Mouse (Mus musculus) small intestine, adult 2 months (tissue): ENCODE measurements around the gene Mfsd12. TPM values are rescaled to one million over a fixed set of nuclear protein-coding genes. Genes with fewer than 3 reads are reported as not detected.

Experiments
- H3K27ac ChIP-seq: fragments of 200-500 bp; 2 replicates; pipeline ENCODE4 v1.5.1; 2012; ENCODE audit warnings: low read depth, low read length, control low read depth, inconsistent platforms; ENCODE audit not compliant: insufficient read depth
- H3K27me3 ChIP-seq: fragments of 200-500 bp; 2 replicates; pipeline ENCODE4 v1.6.1; 2012; ENCODE audit warnings: mild to moderate bottlenecking, moderate library complexity, low read length, inconsistent platforms; ENCODE audit not compliant: control insufficient read depth, insufficient read depth
- H3K36me3 ChIP-seq: fragments of 200-500 bp; 2 replicates; pipeline ENCODE4 v1.6.1; 2012; ENCODE audit warnings: mild to moderate bottlenecking, low read length, control low read depth, inconsistent platforms; ENCODE audit not compliant: control insufficient read depth, insufficient read depth
- H3K4me1 ChIP-seq: fragments of 200-500 bp; 2 replicates; pipeline ENCODE4 v1.6.1; 2012; ENCODE audit warnings: low read length, inconsistent platforms, mixed read lengths; ENCODE audit not compliant: control insufficient read depth, insufficient read depth, insufficient read length
- H3K4me3 ChIP-seq: fragments of 200-500 bp; 2 replicates; pipeline ENCODE4 v1.5.1; 2012; ENCODE audit warnings: low read depth, mild to moderate bottlenecking, control low read depth, inconsistent platforms, low read length, moderate library complexity
- CTCF ChIP-seq: fragments of 200-500 bp; IDR thresholded peaks from 2 replicates; pipeline ENCODE4 v1.5.1; 2012; ENCODE audit warnings: low read depth, mild to moderate bottlenecking, control low read depth, inconsistent platforms, low read length, moderate library complexity, mixed read lengths; ENCODE audit not compliant: insufficient replicate concordance, insufficient read length; ENCODE audit errors: extremely low read depth
- POLR2A ChIP-seq: fragments of 200-500 bp; IDR thresholded peaks from 2 replicates; pipeline ENCODE4 v1.6.1; 2012; ENCODE audit warnings: low read depth, mild to moderate bottlenecking, control low read depth, inconsistent platforms, low read length, moderate library complexity
- WGBS: fragments of 180-500 bp; shearing (Covaris S2); methylation state at CpG from one replicate; pipeline ENCODE4 v1.1.7; 2018; 5-methylcytosine and 5-hydroxymethylcytosine counted together
- polyA plus RNA-seq: library from polyadenylated mRNA; depleted of rRNA; stranded (reverse); fragments of >200 nt; gene quantifications from 2 replicates; pipeline ENCODE4 v1.2.3, GENCODE M21; 2012

Mfsd12 gene
- polyA plus RNA-seq, 1 experiment: 22.7 TPM

DNA sequence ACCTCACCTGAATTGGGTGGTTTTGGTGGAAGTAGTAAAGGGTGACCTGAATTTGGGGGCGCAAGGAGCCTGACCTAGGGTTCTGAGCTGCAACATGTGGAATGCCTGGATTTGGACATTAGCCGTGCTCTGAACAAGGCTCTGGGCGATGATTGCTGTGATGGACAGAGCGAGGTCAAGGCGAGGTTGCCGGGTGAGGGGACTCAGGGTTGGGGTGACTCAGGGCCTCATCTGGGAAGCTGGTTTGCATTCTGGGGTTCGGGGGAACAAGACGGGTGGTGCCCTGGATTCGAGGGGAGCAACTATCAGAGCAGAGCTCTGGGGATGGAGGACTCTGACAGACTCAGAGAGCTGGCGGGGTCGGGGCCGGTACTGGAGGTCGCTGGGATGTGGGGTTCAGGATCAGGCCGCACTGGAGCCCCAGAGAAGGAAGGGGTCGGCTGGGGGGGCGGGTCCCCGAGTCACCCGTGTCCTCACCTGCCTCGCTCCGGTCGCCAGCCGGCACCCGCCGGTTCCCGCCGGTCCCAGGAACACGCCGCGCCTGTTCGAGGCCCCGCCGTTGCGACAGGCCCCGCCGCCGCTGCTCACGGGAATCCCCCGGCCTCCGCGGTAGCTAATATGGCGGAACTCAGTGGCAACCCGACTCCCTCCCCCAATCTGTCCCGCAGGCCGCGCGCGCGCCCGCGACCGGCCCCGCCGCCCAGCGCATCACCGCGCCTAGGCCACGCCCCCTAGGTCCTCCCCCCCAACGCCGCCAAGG is 20.7 kb downstream of the Mfsd12 start, which contains the start of gene Fzr1:
Fzr1 (minus strand) TSS at position 724 of the 760 bp plus-strand sequence.
- Histone ChIP-seq H3K27me3 (no peaks in the 10 kb centered on the region), H3K36me3 (peaks cover 7% of the 10 kb centered on the region), H3K4me3 (peak within 1 kb of the TSS; percentile 86), H3K27ac (peak within 1 kb of the TSS; percentile 18), H3K4me1 (peaks cover 21% of the 10 kb centered on the region; the same call in 1 of the 2 replicates)
- 1% methylated on average over 57 of the region's 59 CpGs for WGBS
- TF ChIP-seq POLR2A (peak; percentile 74), CTCF (no peak)

DNA sequence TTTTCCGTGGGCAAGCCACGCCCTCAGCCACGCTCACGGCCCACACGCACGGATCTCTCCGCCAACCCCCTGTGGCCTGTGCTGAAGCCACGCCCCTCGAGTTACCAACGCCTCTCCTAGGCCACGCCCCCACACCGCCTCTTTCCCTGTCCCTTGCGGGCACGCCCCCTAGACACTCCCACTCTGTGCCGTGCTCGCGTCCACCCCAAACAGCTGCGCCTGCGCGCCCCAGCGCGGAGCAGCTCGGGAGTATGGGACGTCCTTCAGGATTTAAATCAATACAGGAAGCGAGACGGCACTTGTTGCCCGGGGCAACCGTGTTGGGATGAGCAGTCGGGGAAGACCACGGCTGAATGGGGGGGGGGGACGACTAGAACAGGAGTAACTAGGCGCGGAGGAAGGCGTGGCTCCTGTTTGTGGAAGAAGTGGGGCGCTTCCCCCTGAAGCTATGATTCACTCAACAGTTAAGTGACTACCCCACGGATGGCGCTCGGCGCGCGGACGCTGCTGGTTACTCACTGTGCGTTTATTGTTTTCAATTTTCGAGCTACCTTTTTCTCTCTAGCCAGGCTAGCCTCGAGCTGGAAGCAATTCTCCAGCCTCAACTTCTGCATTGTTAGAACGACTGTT is 21.4 kb downstream of the Mfsd12 start:
- Histone ChIP-seq H3K4me3 (peak overlapping the region; percentile 86), H3K36me3 (peaks cover 5% of the 10 kb centered on the region), H3K4me1 (peaks cover 21% of the 10 kb centered on the region; the same call in 1 of the 2 replicates), H3K27ac (peak overlapping the region; percentile 18; the same call in 1 of the 2 replicates), H3K27me3 (no peaks in the 10 kb centered on the region)
- WGBS: 1% methylated on average over 46 of the region's 46 CpGs
- TF ChIP-seq CTCF: no peak
- TF ChIP-seq POLR2A: no peak; the same call in 1 of the 2 replicates

DNA sequence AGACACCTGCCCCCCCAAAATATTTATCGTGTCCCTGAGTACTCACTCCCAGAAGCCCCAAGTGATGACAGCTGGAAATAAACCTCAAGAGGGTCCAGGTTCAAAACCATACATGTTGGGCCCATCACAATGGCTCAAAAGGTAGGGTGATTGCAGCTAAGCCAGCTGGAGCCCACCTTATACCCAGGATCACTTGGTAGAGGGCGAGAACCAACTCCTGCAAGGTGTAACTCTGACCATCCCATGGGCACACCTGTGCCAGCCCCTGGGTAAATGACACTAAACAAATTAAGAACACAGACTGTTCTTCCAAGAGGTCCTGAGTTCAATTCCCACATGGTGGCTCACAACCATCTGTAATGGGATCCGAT is 21.9 kb downstream of the Mfsd12 start:
- TF ChIP-seq CTCF: no peak
- TF ChIP-seq POLR2A: no peak
- 55% methylated on average over 3 of the region's 3 CpGs for WGBS
- Histone ChIP-seq H3K27ac (peak overlapping the region; percentile 18; the same call in 1 of the 2 replicates), H3K27me3 (no peaks in the 10 kb centered on the region), H3K4me1 (peaks cover 21% of the 10 kb centered on the region; the same call in 1 of the 2 replicates), H3K36me3 (0 out of 2 replicates have a peak, but pooled peaks cover 2% of the 10 kb centered on the region), H3K4me3 (peak overlapping the region; percentile 80)

DNA sequence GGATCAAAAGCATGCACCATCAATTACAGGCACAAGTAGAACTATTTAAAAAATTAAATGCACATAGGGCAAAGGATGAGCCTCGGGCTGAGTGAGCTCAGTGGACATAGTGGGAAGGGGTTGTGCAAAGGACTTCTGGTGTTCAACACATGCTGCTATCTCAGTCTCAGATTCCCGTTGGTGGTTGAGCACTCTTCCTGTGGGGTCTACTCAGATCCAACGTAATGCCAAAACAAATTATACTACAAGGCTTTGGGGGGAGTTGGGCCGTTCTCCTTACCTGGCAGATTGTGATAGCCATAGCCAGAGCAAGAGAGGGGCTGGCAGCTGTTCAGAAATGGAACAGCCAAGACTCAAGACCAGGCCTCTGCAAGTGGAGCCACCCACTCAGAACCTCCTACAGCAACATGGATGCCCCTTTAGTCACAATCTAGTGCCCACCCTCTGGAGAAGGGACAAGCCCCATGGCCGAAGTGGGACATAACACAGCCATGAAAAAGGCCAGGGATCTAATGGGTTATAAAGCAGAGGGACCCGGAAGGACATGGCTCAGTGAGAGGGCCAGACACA is 22.6 kb downstream of the Mfsd12 start:
- H3K4me1 ChIP-seq: peaks cover 22% of the 10 kb centered on the region; the same call in 1 of the 2 replicates
- no peak overlapping the region for H3K27ac ChIP-seq
- 80% methylated on average over 6 of the region's 6 CpGs for WGBS
- no peak overlapping the region for H3K4me3 ChIP-seq
- no peak for TF ChIP-seq POLR2A
- TF ChIP-seq CTCF: no peak
- 0 out of 2 replicates have a peak, but pooled peaks cover 2% of the 10 kb centered on the region for H3K36me3 ChIP-seq
- no peaks in the 10 kb centered on the region for H3K27me3 ChIP-seq

DNA sequence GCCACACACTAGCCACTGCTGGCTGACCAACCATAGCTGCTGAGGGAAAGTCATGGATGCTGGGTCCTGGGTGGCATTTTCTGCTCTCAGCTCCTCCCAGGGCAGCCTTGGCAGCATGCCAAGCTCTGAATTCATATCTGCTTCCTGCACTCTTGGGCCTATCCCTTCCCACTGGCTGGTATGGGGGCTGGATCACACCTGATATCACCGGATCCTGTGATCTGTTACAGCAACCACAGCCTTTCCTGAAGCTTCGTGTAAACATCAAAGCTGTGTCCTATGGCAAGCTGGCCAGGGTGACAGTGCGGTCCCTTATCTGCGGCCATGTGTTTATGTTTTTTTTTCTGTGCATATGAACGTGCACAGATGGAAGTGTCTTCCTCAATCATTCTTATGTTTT is 24.7 kb downstream of the Mfsd12 start:
- H3K4me1 ChIP-seq: peaks cover 24% of the 10 kb centered on the region
- H3K27ac ChIP-seq: peak overlapping the region; percentile 24
- 15% methylated on average over 5 of the region's 5 CpGs for WGBS

GRCm38 (mm10) chr10:81383802-81384604 is 26.7 kb downstream of the Mfsd12 start, which contains the start of the genes Dohh and Gm48551:
TSS of gene Dohh (plus strand) at chr10:81384428.
TSS of gene Gm48551 (plus strand) at chr10:81384466.
- Histone ChIP-seq H3K27me3 (no peaks in the 10 kb centered on the region), H3K4me1 (peaks cover 20% of the 10 kb centered on the region), H3K36me3 (peaks cover 21% of the 10 kb centered on the region; the same call in 1 of the 2 replicates), H3K4me3 (peak within 1 kb of the TSS; percentile 68), H3K27ac (0 out of 2 replicates have a peak within 1 kb of the TSS, but pooled peaks have one; percentile 38)
- 5% methylated on average over 54 of the region's 54 CpGs for WGBS
- TF ChIP-seq POLR2A (peak; percentile 71; the same call in 1 of the 2 replicates), CTCF (no peak)

More for the DNA sequence above, 24.7 kb downstream of the Mfsd12 start:
- H3K27me3 ChIP-seq: no peaks in the 10 kb centered on the region
- no peak overlapping the region for H3K4me3 ChIP-seq
- TF ChIP-seq POLR2A (no peak), CTCF (no peak)
- peaks cover 7% of the 10 kb centered on the region; the same call in 1 of the 2 replicates for H3K36me3 ChIP-seq
